Mouse (Mus musculus) forebrain, embryonic 14.5 days (tissue): ENCODE measurements at regions not wholly inside any gene's neighbourhood (a gene's known extent, or its start where the extent isn't known, plus 50 kb on each side); places are given as distances from the start of the nearest gene placed in this dataset.

Experiments used
- ATAC-seq: fragments of 200-750 bp; cut with Nextera tagmentation; 2 replicates; pipeline ENCODE4 v1.8.0; 2017; ENCODE audit warnings: mild to moderate bottlenecking, moderate library complexity
- DNase-seq: peaks from one replicate; pipeline ENCODE4 v3.0.0-alpha.2; 2015; ENCODE audit warnings: low spot score
- H3K27ac ChIP-seq: fragments of 300-500 bp; sonication (generic); 2 replicates; pipeline ENCODE4 v1.5.1; 2014; ENCODE audit warnings: low read depth, mild to moderate bottlenecking, control low read depth, low read length, moderate library complexity
- H3K27me3 ChIP-seq: fragments of 300-500 bp; sonication (generic); replicated peaks from 2 replicates; pipeline ENCODE4 v1.6.1; 2014; ENCODE audit warnings: low read length, control low read depth, mixed read lengths; ENCODE audit not compliant: control insufficient read depth, insufficient read depth
- H3K36me3 ChIP-seq: fragments of 300-500 bp; sonication (generic); 2 replicates; pipeline ENCODE4 v1.6.1; 2014; ENCODE audit warnings: low read length, control low read depth; ENCODE audit not compliant: control insufficient read depth, insufficient read depth
- H3K4me1 ChIP-seq: fragments of 300-500 bp; sonication (generic); 2 replicates; pipeline ENCODE4 v1.6.1; 2014; ENCODE audit warnings: antibody characterized with exemption, low read length, control low read depth; ENCODE audit not compliant: control insufficient read depth, insufficient read depth
- H3K4me2 ChIP-seq: fragments of 300-500 bp; sonication (generic); 2 replicates; pipeline ENCODE4 v1.6.1; 2014; ENCODE audit warnings: mild to moderate bottlenecking, control low read depth, low read length
- H3K4me3 ChIP-seq: fragments of 300-500 bp; sonication (generic); 2 replicates; pipeline ENCODE4 v1.5.1; 2014; ENCODE audit warnings: low read depth, low read length, control low read depth
- H3K9ac ChIP-seq: fragments of 300-500 bp; sonication (generic); 2 replicates; pipeline ENCODE4 v1.6.1; 2014; ENCODE audit warnings: mild to moderate bottlenecking, low read length, control low read depth, moderate library complexity
- H3K9me3 ChIP-seq: fragments of 300-500 bp; sonication (generic); replicated peaks from 2 replicates; pipeline ENCODE4 v1.6.1; 2016; ENCODE audit warnings: low read length, control low read depth, mixed read lengths; ENCODE audit not compliant: control insufficient read depth
- WGBS: fragments of 180-500 bp; shearing (Covaris S2); extraction: QIAGEN DNeasy Blood & Tissue Kit; methylation state at CpG from one replicate; pipeline ENCODE4 v1.1.7; 2014; 5-methylcytosine and 5-hydroxymethylcytosine counted together

DNA sequence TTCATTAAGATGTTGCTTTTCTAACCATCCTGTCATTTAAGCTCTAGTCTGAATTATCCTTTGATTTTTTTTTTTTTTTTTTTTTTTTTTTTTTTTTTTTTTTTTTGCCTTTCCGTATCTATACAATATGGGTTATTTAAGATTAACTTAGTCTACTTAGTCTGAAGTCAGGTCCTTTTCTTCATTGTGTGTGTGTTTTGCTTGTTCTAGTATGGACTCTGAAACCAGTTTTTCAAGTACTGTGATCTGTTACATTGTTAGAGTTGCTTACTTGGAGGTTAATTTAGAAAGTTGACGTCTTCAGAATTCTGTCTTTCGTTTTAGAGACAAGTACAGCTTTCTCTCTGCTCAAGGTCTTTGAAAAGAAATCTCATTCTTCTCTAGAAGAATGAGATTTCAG lies 64.9 kb upstream of the Cep78 start:
- H3K4me1 ChIP-seq, result no peaks in the 10 kb centered on the region
- peak overlapping the region; percentile 47 for H3K4me2 ChIP-seq
- 3% methylated on average over 3 of the region's 3 CpGs for WGBS
- DNase-seq (no peak), ATAC-seq (no peak)
- no peak overlapping the region for H3K9ac ChIP-seq
- no peaks in the 10 kb centered on the region for H3K27me3 ChIP-seq
- H3K36me3 ChIP-seq, result no peaks in the 10 kb centered on the region
- H3K27ac ChIP-seq, result no peak overlapping the region
- H3K4me3 ChIP-seq, result peak overlapping the region; percentile 18
- H3K9me3 ChIP-seq, result no peaks in the 10 kb centered on the region

DNA sequence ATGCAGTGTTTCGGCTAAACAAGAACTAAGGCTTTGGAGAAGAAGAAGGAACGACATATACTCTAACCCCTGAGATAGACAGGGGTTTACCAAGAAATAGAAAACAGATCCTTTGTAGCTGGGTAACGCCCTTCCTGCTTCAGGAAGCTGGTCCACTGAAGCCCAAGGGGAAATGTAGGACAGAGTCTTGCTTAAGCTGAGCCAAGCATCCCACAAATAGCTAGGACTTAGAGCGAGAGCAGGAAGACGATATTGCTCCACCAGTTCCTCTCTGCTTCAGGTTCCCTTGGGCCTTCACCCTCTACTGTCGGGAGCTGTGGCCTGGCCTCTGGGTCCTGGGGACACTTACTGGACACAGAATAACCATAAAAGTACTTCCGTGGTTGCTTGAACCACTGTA lies 62.2 kb upstream of the Cep78 start:
- no peak for DNase-seq
- Histone ChIP-seq H3K9me3 (no peaks in the 10 kb centered on the region), H3K4me2 (no peak overlapping the region), H3K27ac (no peak overlapping the region), H3K4me1 (no peaks in the 10 kb centered on the region), H3K27me3 (no peaks in the 10 kb centered on the region), H3K9ac (no peak overlapping the region), H3K36me3 (no peaks in the 10 kb centered on the region), H3K4me3 (no peak overlapping the region)
- 80% methylated on average over 7 of the region's 7 CpGs for WGBS
- ATAC-seq, result no peak

DNA sequence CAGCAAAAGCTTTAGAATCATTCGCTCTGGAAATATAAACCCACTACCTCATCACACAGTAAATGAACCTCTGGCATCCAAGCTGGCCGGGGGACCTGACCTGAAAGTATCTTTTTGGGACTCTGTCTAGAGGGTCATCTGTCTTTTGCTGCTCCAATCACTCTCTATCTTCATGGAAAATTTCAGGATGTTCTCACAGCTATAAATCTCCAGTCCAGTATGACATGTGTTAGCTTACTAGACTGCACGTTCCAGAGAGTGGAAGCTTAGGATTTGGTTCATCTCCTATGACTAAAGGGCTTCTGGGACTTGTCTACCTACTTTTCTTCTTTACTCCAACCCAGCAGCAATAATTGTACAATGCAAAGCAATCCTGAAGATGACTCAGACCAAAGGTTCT lies 60.5 kb upstream of the Cep78 start:
- Histone ChIP-seq H3K27me3 (no peaks in the 10 kb centered on the region), H3K4me2 (no peak overlapping the region), H3K4me3 (no peak overlapping the region), H3K4me1 (no peaks in the 10 kb centered on the region), H3K27ac (no peak overlapping the region), H3K9ac (no peak overlapping the region), H3K36me3 (no peaks in the 10 kb centered on the region), H3K9me3 (no peaks in the 10 kb centered on the region)
- no peak for DNase-seq
- no peak for ATAC-seq
- 90% methylated on average over 3 of the region's 3 CpGs for WGBS

DNA sequence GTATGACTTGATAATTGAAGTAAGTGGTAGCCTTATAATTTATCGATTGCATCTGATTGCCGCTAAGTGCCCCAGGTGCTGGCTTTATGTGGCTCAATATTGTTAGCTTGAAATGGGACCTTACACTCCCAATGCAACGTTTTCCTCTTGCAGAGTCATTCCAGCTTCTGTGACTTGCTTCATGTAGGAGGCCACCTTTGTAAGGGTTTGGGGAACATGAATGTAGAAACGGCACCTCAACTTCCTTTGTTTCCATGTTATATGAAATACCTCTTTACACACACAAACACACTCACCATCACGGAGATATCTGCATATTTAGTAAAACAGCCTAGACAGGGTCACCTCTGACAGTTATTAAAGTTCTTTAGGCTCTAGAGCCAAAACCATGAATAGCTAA lies 59.4 kb upstream of the Cep78 start:
- no peak for ATAC-seq
- no peak overlapping the region for H3K4me3 ChIP-seq
- H3K27me3 ChIP-seq, result no peaks in the 10 kb centered on the region
- H3K36me3 ChIP-seq, result no peaks in the 10 kb centered on the region
- H3K4me1 ChIP-seq, result no peaks in the 10 kb centered on the region
- H3K27ac ChIP-seq, result no peak overlapping the region
- H3K4me2 ChIP-seq, result no peak overlapping the region
- WGBS, result 85% methylated on average over 5 of the region's 5 CpGs
- no peak for DNase-seq
- no peak overlapping the region for H3K9ac ChIP-seq
- no peaks in the 10 kb centered on the region for H3K9me3 ChIP-seq

DNA sequence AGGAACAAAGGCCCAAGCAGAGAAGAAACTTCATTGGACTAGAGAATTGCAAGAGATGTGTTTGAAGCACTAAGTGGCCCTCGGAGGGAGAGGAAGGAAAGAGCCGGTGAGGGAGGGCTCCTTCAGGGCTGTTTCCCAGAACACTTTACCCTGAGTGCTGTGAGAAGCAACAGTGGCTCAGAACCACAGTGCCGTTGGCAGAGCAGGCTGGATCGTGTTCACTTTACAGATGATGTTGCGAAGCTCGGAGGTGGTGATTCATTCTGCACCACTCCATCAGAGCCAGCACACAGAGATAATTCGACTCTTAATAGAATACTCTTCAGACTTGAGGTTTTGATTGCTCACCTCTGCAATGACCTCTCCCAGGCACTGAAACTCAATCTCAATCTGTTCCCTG lies 58.2 kb upstream of the Cep78 start:
- 92% methylated on average over 7 of the region's 7 CpGs for WGBS
- H3K9me3 ChIP-seq, result no peaks in the 10 kb centered on the region
- no peak overlapping the region for H3K9ac ChIP-seq
- H3K4me3 ChIP-seq, result no peak overlapping the region
- no peak overlapping the region for H3K4me2 ChIP-seq
- no peak overlapping the region for H3K27ac ChIP-seq
- no peaks in the 10 kb centered on the region for H3K36me3 ChIP-seq
- no peaks in the 10 kb centered on the region for H3K27me3 ChIP-seq
- H3K4me1 ChIP-seq, result no peaks in the 10 kb centered on the region
- no peak for ATAC-seq
- no peak for DNase-seq

DNA sequence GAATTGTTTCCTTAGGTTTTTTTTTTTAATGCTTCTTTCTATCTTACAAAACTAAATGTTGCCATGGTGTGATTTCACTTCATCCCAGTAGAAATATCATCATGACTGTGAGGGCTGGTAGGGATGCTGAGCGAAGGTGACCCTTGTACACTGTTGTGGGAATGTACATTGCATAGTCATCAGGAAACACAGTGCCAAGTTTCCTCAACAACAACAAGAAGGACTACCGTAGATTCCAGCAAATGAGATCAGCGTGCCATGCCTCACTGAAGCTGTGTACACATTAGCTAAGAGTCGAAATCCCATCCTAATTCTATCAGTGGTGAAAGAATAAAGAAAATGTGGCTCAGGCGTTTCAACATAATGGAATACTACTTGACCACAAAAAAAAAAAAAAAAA lies 57.1 kb upstream of the Cep78 start:
- Histone ChIP-seq H3K27ac (no peak overlapping the region), H3K4me1 (no peaks in the 10 kb centered on the region), H3K27me3 (no peaks in the 10 kb centered on the region), H3K4me3 (no peak overlapping the region), H3K36me3 (no peaks in the 10 kb centered on the region), H3K9ac (no peak overlapping the region), H3K9me3 (no peaks in the 10 kb centered on the region), H3K4me2 (no peak overlapping the region)
- ATAC-seq, result no peak
- 74% methylated on average over 5 of the region's 5 CpGs for WGBS
- DNase-seq, result no peak

DNA sequence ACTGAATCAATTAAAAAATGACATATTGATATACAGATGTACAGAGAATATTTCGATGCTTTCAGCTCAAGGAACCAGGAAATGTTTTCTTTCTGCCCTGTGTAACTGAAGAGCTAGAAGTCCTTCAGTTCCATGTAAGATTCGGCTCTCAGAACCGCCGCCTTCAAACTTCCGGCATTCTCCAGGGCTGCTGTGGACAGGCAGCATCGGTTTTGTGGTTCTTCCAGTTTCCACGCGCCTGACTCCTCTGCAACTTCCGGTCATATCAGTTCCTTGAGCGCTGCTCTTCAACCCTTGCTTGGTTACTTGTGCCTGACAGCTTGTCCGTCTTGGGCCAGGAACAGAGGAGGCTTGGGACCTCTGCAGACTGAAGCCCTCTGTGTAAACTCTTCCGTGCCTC lies 53.0 kb upstream of the Cep78 start:
- no peak overlapping the region for H3K4me3 ChIP-seq
- no peak overlapping the region for H3K9ac ChIP-seq
- 87% methylated on average over 12 of the region's 12 CpGs for WGBS
- H3K27ac ChIP-seq, result no peak overlapping the region
- H3K4me2 ChIP-seq, result no peak overlapping the region
- ATAC-seq, result no peak
- no peaks in the 10 kb centered on the region for H3K36me3 ChIP-seq
- H3K27me3 ChIP-seq, result no peaks in the 10 kb centered on the region
- no peaks in the 10 kb centered on the region for H3K4me1 ChIP-seq
- no peak for DNase-seq
- H3K9me3 ChIP-seq, result no peaks in the 10 kb centered on the region
